Mouse (Mus musculus): ENCODE data around the gene Egln2. TPM values are rescaled to one million over a fixed set of nuclear protein-coding genes. Genes with fewer than 3 reads are reported as not detected.
A peak's percentile ranks its signal among the peaks of the same experiment; 100 is the strongest.

Egln2 gene
- polyA plus RNA-seq, 1 experiment from 2014 or later: 48.4 TPM

DNA sequence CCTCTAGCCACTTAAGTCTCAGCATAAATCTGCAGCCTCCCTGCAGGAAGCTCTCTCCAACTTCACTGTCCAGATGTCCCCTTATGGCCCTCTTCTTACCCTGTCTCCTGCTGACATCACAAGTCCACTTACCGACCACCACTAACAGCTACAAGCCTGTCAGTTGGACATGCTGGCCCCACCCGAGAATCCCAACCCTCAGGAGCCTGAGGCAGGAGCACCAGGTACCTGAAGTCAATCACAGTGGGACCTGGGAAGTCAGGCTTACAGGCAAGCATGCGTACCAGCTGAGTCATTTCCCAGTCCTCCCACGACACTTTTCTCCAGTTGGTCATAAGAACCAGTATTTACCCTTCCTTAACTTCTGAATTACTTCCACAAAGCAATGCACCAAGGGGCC, 27.1 kb upstream of the Egln2 start:
- Histone ChIP-seq H3K4me3 (ENCODE audit: low read length) (no peak overlapping the region), H3K9ac (ENCODE audit: low read length) (no peak overlapping the region), H3K4me2 (ENCODE audit: low read depth, low read length) (no peak overlapping the region), H3K27me3 (ENCODE audit: control insufficient read depth, insufficient read depth, low read length) (no peaks in the 10 kb centered on the region), H3K4me1 (ENCODE audit: control insufficient read depth, insufficient read depth, low read length) (peaks cover 12% of the 10 kb centered on the region), H3K36me3 (ENCODE audit: control insufficient read depth, insufficient read depth) (peaks cover 44% of the 10 kb centered on the region), H3K27ac (ENCODE audit: low read length) (no peak overlapping the region), H3K9me3 (replicated peaks; ENCODE audit: control insufficient read depth, low read length) (no peaks in the 10 kb centered on the region)
- 76% methylated on average over 4 of the region's 4 CpGs for WGBS
- ATAC-seq (replicated peaks; ENCODE audit: extremely low read depth, insufficient read depth, low FRiP score): no peak

- Histone ChIP-seq H3K9me3 (replicated peaks; ENCODE audit: control insufficient read depth, low read length) (no peaks in the 10 kb centered on the region), H3K4me2 (ENCODE audit: low read depth, low read length) (no peak overlapping the region), H3K9ac (ENCODE audit: low read length) (no peak overlapping the region), H3K27ac (ENCODE audit: low read length) (no peak overlapping the region), H3K27me3 (ENCODE audit: control insufficient read depth, insufficient read depth, low read length) (no peaks in the 10 kb centered on the region), H3K36me3 (ENCODE audit: control insufficient read depth, insufficient read depth) (peaks cover 55% of the 10 kb centered on the region), H3K4me1 (ENCODE audit: control insufficient read depth, insufficient read depth, low read length) (peaks cover 12% of the 10 kb centered on the region), H3K4me3 (ENCODE audit: low read length) (no peak overlapping the region)
- 89% methylated on average over 5 of the region's 5 CpGs for WGBS
- no peak for ATAC-seq (replicated peaks; ENCODE audit: extremely low read depth, insufficient read depth, low FRiP score)
Measured at GRCm38 (mm10) chr7:27192434-27192833, 25.8 kb upstream of the Egln2 start.

DNA sequence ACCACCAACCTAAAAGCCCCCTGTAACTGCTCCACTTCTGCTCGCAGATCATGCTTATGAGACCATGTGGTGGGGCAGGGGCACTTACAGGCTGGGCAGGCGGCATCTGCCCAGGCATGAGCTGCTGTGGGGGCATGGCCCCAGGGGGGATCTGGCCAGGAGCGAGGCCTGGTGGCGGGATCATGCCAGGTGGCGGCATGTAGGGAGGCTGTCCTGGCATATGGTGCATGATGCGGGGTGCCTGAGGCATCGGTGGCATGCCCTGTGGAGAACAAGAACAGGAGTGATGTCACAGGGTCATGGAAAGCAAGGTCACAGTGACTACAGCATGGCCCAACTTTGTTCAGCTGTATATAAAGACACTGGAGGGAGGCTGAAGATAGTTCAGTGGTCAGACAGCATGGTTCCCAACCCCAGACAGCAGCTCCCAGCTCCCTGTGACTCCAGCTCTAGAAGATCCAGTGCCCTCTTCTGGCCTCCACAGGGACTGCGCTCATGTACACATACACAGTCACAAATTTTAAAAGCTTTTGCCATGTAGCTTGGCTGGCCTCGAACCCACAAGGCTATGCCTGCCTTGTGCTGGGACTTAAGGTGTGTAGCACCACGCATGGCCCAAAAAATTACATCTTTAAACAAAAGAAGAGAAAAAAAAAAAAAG, 22.8 kb upstream of the Egln2 start:
- Histone ChIP-seq H3K4me2 (ENCODE audit: low read depth, low read length) (no peak overlapping the region), H3K9ac (ENCODE audit: low read length) (no peak overlapping the region), H3K27ac (ENCODE audit: low read length) (no peak overlapping the region), H3K4me3 (ENCODE audit: low read length) (no peak overlapping the region), H3K4me1 (ENCODE audit: control insufficient read depth, insufficient read depth, low read length) (peaks cover 2% of the 10 kb centered on the region; the same call in 1 of the 2 replicates), H3K9me3 (replicated peaks; ENCODE audit: control insufficient read depth, low read length) (peaks cover 3% of the 10 kb centered on the region; the same call in 1 of the 2 replicates), H3K27me3 (ENCODE audit: control insufficient read depth, insufficient read depth, low read length) (no peaks in the 10 kb centered on the region), H3K36me3 (ENCODE audit: control insufficient read depth, insufficient read depth) (peaks cover 79% of the 10 kb centered on the region)
- ATAC-seq (replicated peaks; ENCODE audit: extremely low read depth, insufficient read depth, low FRiP score): no peak
- 94% methylated on average over 10 of the region's 10 CpGs for WGBS

- Histone ChIP-seq H3K9ac (ENCODE audit: low read length) (no peak overlapping the region), H3K27ac (ENCODE audit: low read length) (no peak overlapping the region), H3K4me1 (ENCODE audit: control insufficient read depth, insufficient read depth, low read length) (no peaks in the 10 kb centered on the region), H3K9me3 (replicated peaks; ENCODE audit: control insufficient read depth, low read length) (peaks cover 3% of the 10 kb centered on the region; the same call in 1 of the 2 replicates), H3K27me3 (ENCODE audit: control insufficient read depth, insufficient read depth, low read length) (no peaks in the 10 kb centered on the region), H3K4me2 (ENCODE audit: low read depth, low read length) (no peak overlapping the region), H3K36me3 (ENCODE audit: control insufficient read depth, insufficient read depth) (peaks cover 61% of the 10 kb centered on the region), H3K4me3 (ENCODE audit: low read length) (no peak overlapping the region)
- WGBS: 90% methylated on average over 5 of the region's 5 CpGs
- ATAC-seq (replicated peaks; ENCODE audit: extremely low read depth, insufficient read depth, low FRiP score): no peak
Measured at GRCm38 (mm10) chr7:27185986-27186385, 19.4 kb upstream of the Egln2 start.

- no peak overlapping the region for H3K9ac ChIP-seq (ENCODE audit: low read length)
- H3K4me3 ChIP-seq (ENCODE audit: low read length): no peak overlapping the region
- H3K9me3 ChIP-seq (replicated peaks; ENCODE audit: control insufficient read depth, low read length): peaks cover 3% of the 10 kb centered on the region; the same call in 1 of the 2 replicates
- H3K36me3 ChIP-seq (ENCODE audit: control insufficient read depth, insufficient read depth): peaks cover 50% of the 10 kb centered on the region
- H3K27ac ChIP-seq (ENCODE audit: low read length): no peak overlapping the region
- H3K4me1 ChIP-seq (ENCODE audit: control insufficient read depth, insufficient read depth, low read length): no peaks in the 10 kb centered on the region
- WGBS: 61% methylated on average over 3 of the region's 3 CpGs
- H3K4me2 ChIP-seq (ENCODE audit: low read depth, low read length): no peak overlapping the region
- no peak for ATAC-seq (replicated peaks; ENCODE audit: extremely low read depth, insufficient read depth, low FRiP score)
- H3K27me3 ChIP-seq (ENCODE audit: control insufficient read depth, insufficient read depth, low read length): no peaks in the 10 kb centered on the region
Measured at GRCm38 (mm10) chr7:27184964-27185363, 18.4 kb upstream of the Egln2 start.

GRCm38 (mm10) chr7:27182498-27182897, 15.9 kb upstream of the Egln2 start:
- no peak for ATAC-seq (replicated peaks; ENCODE audit: extremely low read depth, insufficient read depth, low FRiP score)
- Histone ChIP-seq H3K4me2 (ENCODE audit: low read depth, low read length) (no peak overlapping the region), H3K9ac (ENCODE audit: low read length) (no peak overlapping the region), H3K9me3 (replicated peaks; ENCODE audit: control insufficient read depth, low read length) (peaks cover 3% of the 10 kb centered on the region; the same call in 1 of the 2 replicates), H3K27me3 (ENCODE audit: control insufficient read depth, insufficient read depth, low read length) (no peaks in the 10 kb centered on the region), H3K4me3 (ENCODE audit: low read length) (no peak overlapping the region), H3K4me1 (ENCODE audit: control insufficient read depth, insufficient read depth, low read length) (peaks cover 13% of the 10 kb centered on the region), H3K36me3 (ENCODE audit: control insufficient read depth, insufficient read depth) (peaks cover 28% of the 10 kb centered on the region), H3K27ac (ENCODE audit: low read length) (no peak overlapping the region)
- 68% methylated on average over 1 of the region's 1 CpGs for WGBS

- Histone ChIP-seq H3K27ac (ENCODE audit: low read length) (no peak within 1 kb of the TSS), H3K4me2 (ENCODE audit: low read depth, low read length) (no peak within 1 kb of the TSS), H3K36me3 (ENCODE audit: control insufficient read depth, insufficient read depth) (peaks cover 19% of the 10 kb centered on the region), H3K9ac (ENCODE audit: low read length) (no peak within 1 kb of the TSS), H3K4me1 (ENCODE audit: control insufficient read depth, insufficient read depth, low read length) (peaks cover 13% of the 10 kb centered on the region), H3K27me3 (ENCODE audit: control insufficient read depth, insufficient read depth, low read length) (no peaks in the 10 kb centered on the region), H3K9me3 (replicated peaks; ENCODE audit: control insufficient read depth, low read length) (peaks cover 3% of the 10 kb centered on the region; the same call in 1 of the 2 replicates), H3K4me3 (ENCODE audit: low read length) (no peak within 1 kb of the TSS)
- 58% methylated on average over 14 of the region's 14 CpGs for WGBS
- ATAC-seq (replicated peaks; ENCODE audit: extremely low read depth, insufficient read depth, low FRiP score): no peak
Measured at GRCm38 (mm10) chr7:27180837-27181695, 14.5 kb upstream of the Egln2 start, which contains the start of the genes Gm21983 and Mia. Gene Gm21983 (minus strand): TSS chr7:27181086. Gene Mia (minus strand): TSS chr7:27181157.

DNA sequence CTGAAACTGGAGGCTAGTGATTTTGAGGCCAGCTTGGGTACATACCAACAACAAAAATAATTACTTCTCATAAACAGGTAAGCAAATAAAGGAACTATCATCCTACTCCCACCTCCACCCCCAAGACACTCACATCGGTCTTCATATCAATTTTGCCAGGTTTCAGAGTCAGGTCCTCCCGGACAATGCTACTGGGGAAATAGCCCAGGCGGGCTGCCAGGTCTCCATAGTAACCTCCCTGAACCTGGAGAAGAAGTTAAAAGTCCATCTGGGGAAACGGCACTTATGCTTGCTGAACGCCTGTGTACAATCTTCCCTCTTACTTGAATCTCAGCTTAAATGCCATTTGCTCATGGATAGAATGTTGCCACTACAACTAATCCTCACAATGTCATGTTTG, 13.4 kb upstream of the Egln2 start:
- Histone ChIP-seq H3K27ac (ENCODE audit: low read length) (peak overlapping the region; percentile 64; the same call in 1 of the 2 replicates), H3K4me1 (ENCODE audit: control insufficient read depth, insufficient read depth, low read length) (peaks cover 13% of the 10 kb centered on the region), H3K4me2 (ENCODE audit: low read depth, low read length) (no peak overlapping the region), H3K4me3 (ENCODE audit: low read length) (no peak overlapping the region), H3K36me3 (ENCODE audit: control insufficient read depth, insufficient read depth) (peaks cover 8% of the 10 kb centered on the region), H3K9ac (ENCODE audit: low read length) (no peak overlapping the region), H3K9me3 (replicated peaks; ENCODE audit: control insufficient read depth, low read length) (peaks cover 2% of the 10 kb centered on the region; the same call in 1 of the 2 replicates), H3K27me3 (ENCODE audit: control insufficient read depth, insufficient read depth, low read length) (no peaks in the 10 kb centered on the region)
- WGBS: 47% methylated on average over 5 of the region's 5 CpGs
- ATAC-seq (replicated peaks; ENCODE audit: extremely low read depth, insufficient read depth, low FRiP score): no peak

Measured in heart, embryonic 16.5 days (tissue).